In the genomic region with DNA sequence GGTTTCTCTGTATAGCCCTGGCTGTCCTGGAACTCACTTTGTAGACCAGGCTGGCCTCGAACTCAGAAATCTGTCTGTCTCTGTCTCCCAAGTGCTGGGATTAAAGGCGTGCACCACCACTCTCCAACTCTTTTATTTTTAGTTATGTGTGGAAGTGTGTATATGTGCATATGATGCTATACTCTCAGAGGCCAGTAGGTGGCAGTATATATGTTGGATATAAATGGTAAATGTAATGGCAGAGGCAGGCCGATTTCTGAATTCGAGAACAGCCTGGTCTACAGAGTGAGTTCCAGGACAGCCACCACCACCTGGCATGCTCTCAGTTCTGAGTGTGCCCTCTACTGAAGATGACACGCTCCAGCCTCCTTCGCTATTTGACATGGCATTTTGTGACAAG, we compare ENCODE assay signal across 8 mouse cellular contexts.
DNase-seq lines count a peak whose midpoint lies in the region; ATAC-seq and TF ChIP-seq lines count a peak whose summit lies in the region.

No protein-coding gene starts in this region.

- peak; percentile 35 for TF ChIP-seq CTCF in hindbrain, postnatal 0 days (IDR thresholded peaks at IDR 0.05; ENCODE audit: low read depth)

- H3K36me3 ChIP-seq in hindbrain, postnatal 0 days (ENCODE audit: insufficient read depth, low read length), result no peaks in the 10 kb centered on the region
- no peaks in the 10 kb centered on the region for H3K36me3 ChIP-seq in hindbrain, embryonic 16.5 days (ENCODE audit: control insufficient read depth, insufficient read depth, low read length)

- no peak overlapping the region for H3K4me3 ChIP-seq in hindbrain, postnatal 0 days (ENCODE audit: low read length)
- H3K4me3 ChIP-seq in hindbrain, embryonic 16.5 days (ENCODE audit: low read length), result no peak overlapping the region

- peak; percentile 13 for DNase-seq in hindbrain, postnatal 0 days (ENCODE audit: low spot score)
- peak; percentile 11 to 13 for DNase-seq in spleen, postnatal 10 days (ENCODE audit: low spot score in 2 of 2)
- no peak for DNase-seq in spleen, adult 18-20 months
- peak; percentile 41 for DNase-seq in embryo, embryonic 10.5 days (ENCODE audit: low spot score)
- DNase-seq in thymus, postnatal 4 days, result peak; percentile 30
- DNase-seq in urinary bladder, postnatal 10 days (ENCODE audit: low spot score), result no peak

- H3K27ac ChIP-seq in hindbrain, postnatal 0 days, result no peak overlapping the region
- H3K27ac ChIP-seq in hindbrain, embryonic 16.5 days (ENCODE audit: low read depth, low read length), result no peak overlapping the region

- H3K4me2 ChIP-seq in hindbrain, postnatal 0 days (ENCODE audit: low read depth, low read length), result no peak overlapping the region
- no peak overlapping the region for H3K4me2 ChIP-seq in hindbrain, embryonic 16.5 days (ENCODE audit: low read length)

- H3K27me3 ChIP-seq in hindbrain, postnatal 0 days (ENCODE audit: insufficient read depth, low read length), result no peaks in the 10 kb centered on the region
- no peaks in the 10 kb centered on the region for H3K27me3 ChIP-seq in hindbrain, embryonic 16.5 days (replicated peaks; ENCODE audit: control insufficient read depth, insufficient read depth, low read length)

- H3K9me3 ChIP-seq in hindbrain, postnatal 0 days (ENCODE audit: low read length), result no peaks in the 10 kb centered on the region
- H3K9me3 ChIP-seq in hindbrain, embryonic 16.5 days (ENCODE audit: control insufficient read depth, low read length), result no peaks in the 10 kb centered on the region

- WGBS in hindbrain, postnatal 0 days, result 91% methylated on average over 6 of the region's 6 CpGs
- WGBS in hindbrain, embryonic 16.5 days, result 93% methylated on average over 6 of the region's 6 CpGs

- H3K9ac ChIP-seq in hindbrain, postnatal 0 days (replicated peaks; ENCODE audit: low read length), result no peak overlapping the region
- no peak overlapping the region for H3K9ac ChIP-seq in hindbrain, embryonic 16.5 days (ENCODE audit: low read depth, low read length)

- no peak for ATAC-seq in hindbrain, postnatal 0 days
- no peak for ATAC-seq in hindbrain, embryonic 16.5 days
- no peak for ATAC-seq in erythroblast, adult 5-6 weeks (replicated peaks; ENCODE audit: low FRiP score, poor library complexity, severe bottlenecking)

- no peaks in the 10 kb centered on the region for H3K4me1 ChIP-seq in hindbrain, postnatal 0 days (ENCODE audit: insufficient read depth, low read length)
- H3K4me1 ChIP-seq in hindbrain, embryonic 16.5 days (ENCODE audit: control insufficient read depth, insufficient read depth, low read depth, low read length), result no peaks in the 10 kb centered on the region

Comparison
In these comparisons a context has a peak if more than half of its experiments do, and no peak if none do; other contexts are left out.
1. DNase-seq: peak in hindbrain, postnatal 0 days (single experiment), spleen, postnatal 10 days (2 of 2), embryo, embryonic 10.5 days (single experiment) and thymus, postnatal 4 days (single experiment); none in spleen, adult 18-20 months (0 of 2) and urinary bladder, postnatal 10 days (single experiment).